Mouse (Mus musculus) mouse embryonic stem cell (cell line): ENCODE results near the gene Cdc42ep3.

ENCODE experiments used
- in situ Hi-C, 2 experiments: fragments of 300-500 bp; cut with MboI; formaldehyde crosslinking; loops; 1 replicate in 1 of 2; 3 replicates in 1 of 2; pipeline ENCODE4 v1.14.3; 2019 to 2020; ENCODE audit warnings: low sequenced_read_pairs in 2 of 2, low pct_unique_long_range_greater_than_20kb in 1 of 2, mixed read lengths in 1 of 2; ENCODE audit not compliant: unreplicated experiment in 1 of 2

Cdc42ep3 gene

GRCm38 (mm10) chr17:79303744-79304497 is 51.0 kb downstream of the Cdc42ep3 start:
- in situ Hi-C loops: no loop called here

- in situ Hi-C loops: no loop called here
Measured at GRCm38 (mm10) chr17:79303238-79303637, 51.7 kb downstream of the Cdc42ep3 start.

GRCm38 (mm10) chr17:79299925-79300324 is 55.0 kb downstream of the Cdc42ep3 start:
- in situ Hi-C loops: no loop called here

DNA sequence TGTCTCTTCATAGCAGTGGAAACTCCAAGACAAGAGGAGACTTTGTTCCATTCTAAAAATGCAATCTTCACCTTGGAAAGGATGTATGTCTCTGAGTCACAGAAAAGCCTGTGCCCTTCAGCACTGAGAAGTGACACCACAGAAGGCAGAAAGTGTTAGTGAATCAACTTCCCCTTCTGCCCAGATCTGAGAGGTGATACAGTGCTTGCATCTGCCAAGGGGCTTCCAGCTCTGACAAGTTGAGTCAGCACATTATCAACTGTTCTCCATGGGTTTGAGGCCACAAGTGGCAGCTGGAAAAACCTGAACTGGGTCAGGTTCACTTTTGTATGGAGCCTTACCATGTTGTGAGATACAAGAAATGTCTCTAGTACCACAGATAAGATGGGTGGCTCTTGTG is 55.9 kb downstream of the Cdc42ep3 start:
- in situ Hi-C loops: no loop called here

DNA sequence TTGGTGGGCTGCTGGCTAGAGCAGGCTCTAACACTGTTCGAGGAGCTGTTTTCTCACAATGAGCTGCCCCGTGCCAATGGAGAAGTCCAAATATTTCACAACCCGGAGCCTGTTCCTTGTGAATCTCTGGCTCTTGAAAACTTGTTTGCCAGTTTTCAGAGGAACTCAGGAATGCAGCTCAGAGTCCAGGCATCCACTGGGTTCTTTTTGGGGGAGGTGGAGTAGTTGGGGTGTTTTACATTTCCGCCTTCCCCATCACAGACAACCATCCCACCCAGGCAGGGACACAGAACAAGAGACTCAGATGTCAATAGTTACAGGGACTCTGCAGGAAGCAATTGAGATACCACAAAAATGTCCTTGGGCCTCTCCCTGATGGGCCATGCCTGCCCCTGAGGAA is 59.0 kb downstream of the Cdc42ep3 start:
- in situ Hi-C loops: no loop called here

GRCm38 (mm10) chr17:79291672-79292071 is 63.2 kb downstream of the Cdc42ep3 start:
- in situ Hi-C loops: no loop called here

- in situ Hi-C loops: no loop called here
Measured at GRCm38 (mm10) chr17:79290697-79291096, 64.2 kb downstream of the Cdc42ep3 start.

- in situ Hi-C loops: no loop called here
Measured at GRCm38 (mm10) chr17:79287302-79287701, 67.6 kb downstream of the Cdc42ep3 start.

DNA sequence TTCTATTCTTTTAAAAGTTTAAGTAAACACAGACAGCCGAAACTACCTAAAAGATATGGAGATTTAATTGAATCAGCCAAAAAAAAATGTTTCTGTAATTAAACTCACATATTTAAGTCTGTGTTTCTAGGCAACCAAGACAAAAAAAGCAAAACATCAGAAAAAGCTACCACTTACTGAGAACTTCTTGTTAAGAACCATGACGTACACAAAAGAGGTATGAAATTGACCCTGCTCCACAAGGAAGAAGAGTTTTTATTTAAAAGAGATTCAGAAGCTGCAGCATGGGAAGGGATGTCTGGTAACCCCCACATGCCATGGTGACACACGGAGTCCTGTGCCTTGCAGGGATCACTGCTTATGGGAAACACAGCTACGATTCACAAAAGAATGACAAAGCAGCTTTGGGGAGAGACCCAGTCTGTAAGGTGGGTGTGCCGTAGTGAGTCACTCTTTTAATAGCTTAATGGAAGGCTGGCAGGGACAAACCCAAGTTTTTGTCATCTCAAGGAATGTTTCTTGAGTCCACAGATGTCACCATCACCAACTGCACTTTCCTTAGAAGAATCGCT is 69.8 kb downstream of the Cdc42ep3 start:
- in situ Hi-C loops: no loop called here
